Mouse (Mus musculus) G1E (cell line): ENCODE data around the gene B3gnt2.

Experiments used
- CTCF ChIP-seq: IDR thresholded peaks from 2 replicates; pipeline ENCODE4 v1.5.1; 2012; ENCODE audit warnings: low read depth, low read length, inconsistent platforms, mixed read lengths
- GATA1 ChIP-seq: IDR thresholded peaks from 2 replicates; pipeline ENCODE4 v1.6.1; 2012; ENCODE audit warnings: borderline replicate concordance, low read length, inconsistent platforms, mixed read lengths
- GATA2 ChIP-seq: IDR thresholded peaks from 2 replicates; pipeline ENCODE4 v1.6.1; 2012; ENCODE audit warnings: low read depth, low read length, inconsistent platforms, borderline replicate concordance
- POLR2AphosphoS5 ChIP-seq: IDR thresholded peaks from 2 replicates; pipeline ENCODE4 v1.6.1; 2012; ENCODE audit warnings: low read depth, low read length, inconsistent platforms; ENCODE audit not compliant: insufficient replicate concordance
- TAL1 ChIP-seq: conservative IDR thresholded peaks from 2 replicates; pipeline ENCODE4 v1.6.1; 2012; ENCODE audit warnings: low read depth, low read length, inconsistent platforms, mixed read lengths

DNA sequence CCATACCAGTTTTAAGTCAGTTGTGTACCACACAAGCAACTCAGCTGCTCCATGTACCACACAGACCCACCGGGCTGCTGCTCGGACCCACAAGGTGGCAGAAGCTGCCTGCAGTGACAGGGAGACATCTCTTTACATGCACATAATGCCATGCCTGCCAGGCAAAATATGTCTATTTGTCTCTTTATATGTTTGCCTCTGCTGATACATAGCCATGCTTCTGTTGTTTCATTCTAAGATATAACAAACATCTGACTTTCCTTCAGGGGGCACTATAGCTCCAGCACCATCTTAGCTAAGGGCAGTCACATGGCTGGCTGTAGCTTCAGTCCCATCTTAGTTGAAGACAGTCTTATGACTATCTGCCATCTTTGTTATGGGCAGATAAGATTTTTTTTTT is 150.2 kb downstream of the B3gnt2 start:
- TF ChIP-seq CTCF = no peak
- no peak for TF ChIP-seq GATA2
- no peak for TF ChIP-seq GATA1
- TF ChIP-seq TAL1 = no peak
- no peak for TF ChIP-seq POLR2AphosphoS5
